Mouse (Mus musculus) Muller cell, postnatal 12 days (primary cell): ENCODE results near the gene Abca14.
"Not testable (repeated sequence)": the region's sequence is repeated elsewhere in the genome, so short reads cannot be mapped to it uniquely, and the experiment has no call there.

ENCODE experiments used
- DNase-seq: peaks from one replicate; pipeline ENCODE4 v3.0.0-alpha.2; 2015; ENCODE audit errors: inconsistent ontology term

Abca14 gene

GRCm38 (mm10) chr7:120201771-120202170, 2.0 kb upstream of the Abca14 start, which contains the start of gene Crym:
Gene Crym, minus strand, starts transcription at chr7:120202111.
- DNase-seq: peak; percentile 89

GRCm38 (mm10) chr7:120205989-120206388, 2.2 kb downstream of the Abca14 start:
- DNase-seq: peak; percentile 65

GRCm38 (mm10) chr7:120228541-120228940, 24.8 kb downstream of the Abca14 start:
- DNase-seq: no peak

GRCm38 (mm10) chr7:120241092-120241491, 37.3 kb downstream of the Abca14 start:
- no peak for DNase-seq

GRCm38 (mm10) chr7:120271135-120271991, 67.6 kb downstream of the Abca14 start:
- DNase-seq: no peak

GRCm38 (mm10) chr7:120272110-120272509, 68.3 kb downstream of the Abca14 start:
- DNase-seq: no peak

GRCm38 (mm10) chr7:120285286-120285685, 81.5 kb downstream of the Abca14 start:
- no peak for DNase-seq

GRCm38 (mm10) chr7:120316086-120316485, 112.3 kb downstream of the Abca14 start:
- DNase-seq: no peak

- no peak for DNase-seq
Observed at GRCm38 (mm10) chr7:120322963-120323362, 119.2 kb downstream of the Abca14 start.

GRCm38 (mm10) chr7:120325911-120326310, 122.2 kb downstream of the Abca14 start:
- not testable (repeated sequence) for DNase-seq

- peak; percentile 71 for DNase-seq
Observed at GRCm38 (mm10) chr7:120327220-120328073, 123.7 kb downstream of the Abca14 start.

- DNase-seq: peak; percentile 12
Observed at GRCm38 (mm10) chr7:120328087-120328793, 124.5 kb downstream of the Abca14 start, which contains the start of gene Abca15. Gene Abca15, plus strand, starts transcription at chr7:120328670.

GRCm38 (mm10) chr7:120361159-120361558, 157.4 kb downstream of the Abca14 start:
- peak; percentile 3 for DNase-seq
